Mouse (Mus musculus): ENCODE data around the gene Appl2. TPM values are rescaled to one million over a fixed set of nuclear protein-coding genes. Genes with fewer than 3 reads are reported as not detected.

Gene Appl2
- polyA plus RNA-seq, 1 experiment: 11.6 TPM

DNA sequence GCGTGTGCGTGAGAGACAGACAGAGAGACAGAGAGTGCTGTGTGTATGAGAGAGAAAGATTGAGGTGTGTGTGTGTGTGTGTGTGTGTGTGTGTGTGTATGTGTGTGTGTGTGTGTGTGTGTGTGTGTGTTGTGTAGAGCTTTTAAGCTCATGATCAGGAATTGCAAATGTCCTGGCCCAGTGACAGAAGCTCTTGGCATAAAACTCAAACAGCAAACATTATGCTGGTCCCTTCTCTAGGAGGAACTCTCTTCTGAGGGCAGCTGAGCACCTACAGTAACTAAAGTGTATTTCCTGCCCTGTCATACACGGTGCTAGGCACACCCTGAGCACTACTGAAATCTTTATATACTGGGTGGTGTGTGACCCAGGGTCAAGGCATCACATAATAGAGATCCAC, 6.9 kb downstream of the Appl2 start:
- H3ac ChIP-seq (ENCODE audit: control insufficient read depth, insufficient read length): no peak overlapping the region
- no peak overlapping the region for H3K4me2 ChIP-seq (ENCODE audit: low read depth)
- no peak overlapping the region for H3K4me3 ChIP-seq
- TF ChIP-seq CEBPB (IDR thresholded peaks at IDR 0.05; ENCODE audit: insufficient read depth, poor library complexity, severe bottlenecking) (no peak), USF1 (IDR thresholded peaks at IDR 0.05; ENCODE audit: low read depth) (no peak), TCF12 (IDR thresholded peaks at IDR 0.05; ENCODE audit: insufficient read depth, poor library complexity, severe bottlenecking) (no peak), REST (IDR thresholded peaks at IDR 0.05; ENCODE audit: insufficient read depth, insufficient read length) (no peak), MYOD1 (IDR thresholded peaks at IDR 0.05; ENCODE audit: control insufficient read depth in 1 of 3, insufficient read length in 2 of 3, low read depth in 2 of 3) (no peak), MAX (IDR thresholded peaks at IDR 0.05; ENCODE audit: low read depth) (no peak), POLR2AphosphoS2 (IDR thresholded peaks at IDR 0.05; ENCODE audit: insufficient read length, low read depth) (no peak), E2F4 (IDR thresholded peaks at IDR 0.05; ENCODE audit: insufficient read depth) (no peak)
- H3K79me2 ChIP-seq (ENCODE audit: control insufficient read depth, insufficient read depth): no peaks in the 10 kb centered on the region
- no peaks in the 10 kb centered on the region for H3K36me3 ChIP-seq (ENCODE audit: control insufficient read depth, insufficient read depth)
- H3K27me3 ChIP-seq (ENCODE audit: control insufficient read depth, insufficient read depth, insufficient read length): no peaks in the 10 kb centered on the region

DNA sequence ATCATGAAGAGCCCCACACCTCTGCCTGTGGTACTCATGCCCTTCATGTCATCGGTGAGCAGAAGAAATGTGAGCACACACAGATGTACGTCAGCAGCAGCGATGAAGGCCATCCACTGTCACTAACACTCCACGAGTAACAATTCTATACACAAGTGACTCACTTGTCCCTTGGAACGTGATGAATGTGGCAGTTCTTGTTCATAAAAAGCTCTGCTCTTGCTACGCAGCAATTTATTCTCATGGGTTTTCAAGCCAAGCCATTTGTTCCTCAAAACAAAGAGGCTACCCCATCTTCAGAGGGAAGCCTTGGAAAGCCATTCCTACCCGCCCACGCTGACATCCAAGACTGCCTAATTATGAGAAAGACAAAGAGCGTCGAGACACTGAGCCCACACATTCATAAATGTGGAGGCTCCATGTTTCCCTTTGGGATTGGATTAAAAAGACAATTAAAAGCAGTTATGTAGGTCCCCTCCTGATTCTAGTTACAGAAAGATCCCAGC, 8.6 kb downstream of the Appl2 start:
- no peak overlapping the region for H3K4me2 ChIP-seq (ENCODE audit: low read depth)
- no peak overlapping the region for H3ac ChIP-seq (ENCODE audit: control insufficient read depth, insufficient read length)
- no peaks in the 10 kb centered on the region for H3K27me3 ChIP-seq (ENCODE audit: control insufficient read depth, insufficient read depth, insufficient read length)
- no peak overlapping the region for H3K4me3 ChIP-seq
- H3K36me3 ChIP-seq (ENCODE audit: control insufficient read depth, insufficient read depth): no peaks in the 10 kb centered on the region
- no peak for TF ChIP-seq MAX (IDR thresholded peaks at IDR 0.05; ENCODE audit: low read depth)
- no peak for TF ChIP-seq SRF (IDR thresholded peaks at IDR 0.05; ENCODE audit: control insufficient read depth, insufficient read length, low read depth)
- TF ChIP-seq TCF3 (IDR thresholded peaks at IDR 0.05; ENCODE audit: insufficient read length, low read depth): no peak
- no peak for TF ChIP-seq REST (IDR thresholded peaks at IDR 0.05; ENCODE audit: insufficient read depth, insufficient read length)
- no peaks in the 10 kb centered on the region for H3K79me2 ChIP-seq (ENCODE audit: control insufficient read depth, insufficient read depth)

DNA sequence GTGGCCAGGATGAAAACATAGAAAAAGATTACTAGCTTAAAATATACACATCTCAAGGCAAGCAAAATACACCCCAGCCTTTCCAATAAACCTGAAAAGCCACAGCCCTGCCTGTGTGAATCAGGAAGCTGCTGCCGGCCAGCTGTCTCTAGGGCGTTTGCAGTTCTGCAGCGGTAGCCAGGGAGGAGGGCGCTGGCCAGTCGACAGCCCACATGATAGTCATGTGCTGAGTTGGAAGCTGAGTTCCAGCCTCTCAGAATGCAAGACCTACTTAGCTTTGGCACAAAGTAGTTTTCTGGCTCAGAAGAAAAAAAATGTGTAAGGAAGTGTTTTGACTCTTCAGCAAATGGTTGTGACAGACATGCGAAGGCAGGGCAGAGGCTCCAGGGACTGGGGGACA, 11.2 kb downstream of the Appl2 start:
- peak; percentile 56 to 84 (median 69) for TF ChIP-seq MYOD1 (IDR thresholded peaks at IDR 0.05; ENCODE audit: control insufficient read depth in 1 of 3, insufficient read length in 2 of 3, low read depth in 2 of 3)
- TF ChIP-seq REST (IDR thresholded peaks at IDR 0.05; ENCODE audit: insufficient read depth, insufficient read length): no peak
- TF ChIP-seq MAX (IDR thresholded peaks at IDR 0.05; ENCODE audit: low read depth): no peak
- peak; percentile 37 for TF ChIP-seq TCF12 (IDR thresholded peaks at IDR 0.05; ENCODE audit: insufficient read depth, poor library complexity, severe bottlenecking)
- TF ChIP-seq MYOG (IDR thresholded peaks at IDR 0.05; ENCODE audit: control insufficient read depth in 1 of 3, insufficient read depth in 1 of 3, insufficient read length in 2 of 3, low read depth in 2 of 3): peak; percentile 43 to 92 (median 69)
- no peak for TF ChIP-seq CEBPB (IDR thresholded peaks at IDR 0.05; ENCODE audit: insufficient read depth, poor library complexity, severe bottlenecking)
- TF ChIP-seq USF1 (IDR thresholded peaks at IDR 0.05; ENCODE audit: low read depth): peak; percentile 81
- H3K79me2 ChIP-seq (ENCODE audit: control insufficient read depth, insufficient read depth): no peaks in the 10 kb centered on the region
- H3K36me3 ChIP-seq (ENCODE audit: control insufficient read depth, insufficient read depth): no peaks in the 10 kb centered on the region
- peak overlapping the region; percentile 44 for H3K4me2 ChIP-seq (ENCODE audit: low read depth)
- H3ac ChIP-seq (ENCODE audit: control insufficient read depth, insufficient read length): no peak overlapping the region
- H3K4me3 ChIP-seq: no peak overlapping the region
- H3K27me3 ChIP-seq (ENCODE audit: control insufficient read depth, insufficient read depth, insufficient read length): no peaks in the 10 kb centered on the region

DNA sequence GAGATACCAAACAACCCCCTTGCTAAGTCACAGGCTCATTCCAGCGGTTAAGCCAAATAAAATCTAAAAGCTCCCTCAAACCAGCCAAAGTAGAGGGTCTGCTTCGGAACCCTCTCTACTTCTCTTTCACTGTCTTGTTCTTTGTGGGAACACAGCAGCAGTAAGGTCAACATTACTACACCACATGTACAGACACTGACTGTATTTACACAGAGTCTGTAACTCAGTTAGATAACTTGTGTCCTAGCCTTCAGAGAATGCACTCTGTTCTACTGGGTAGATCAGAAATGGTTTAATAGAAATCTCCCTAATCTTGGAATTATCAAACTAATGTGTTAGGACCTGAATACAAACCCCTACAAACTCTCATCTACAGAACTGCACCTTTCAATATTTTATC, 12.3 kb downstream of the Appl2 start:
- TF ChIP-seq USF1 (IDR thresholded peaks at IDR 0.05; ENCODE audit: low read depth) (no peak), POLR2AphosphoS2 (IDR thresholded peaks at IDR 0.05; ENCODE audit: insufficient read length, low read depth) (no peak), POLR2A (IDR thresholded peaks at IDR 0.05; ENCODE audit: insufficient read length, low read depth) (no peak), CEBPB (IDR thresholded peaks at IDR 0.05; ENCODE audit: insufficient read depth, poor library complexity, severe bottlenecking) (no peak), REST (IDR thresholded peaks at IDR 0.05; ENCODE audit: insufficient read depth, insufficient read length) (no peak), MYOD1 (IDR thresholded peaks at IDR 0.05; ENCODE audit: control insufficient read depth in 1 of 3, insufficient read length in 2 of 3, low read depth in 2 of 3) (no peak), E2F4 (IDR thresholded peaks at IDR 0.05; ENCODE audit: insufficient read depth) (no peak), SRF (IDR thresholded peaks at IDR 0.05; ENCODE audit: control insufficient read depth, insufficient read length, low read depth) (no peak), TCF12 (IDR thresholded peaks at IDR 0.05; ENCODE audit: insufficient read depth, poor library complexity, severe bottlenecking) (no peak), TCF3 (IDR thresholded peaks at IDR 0.05; ENCODE audit: insufficient read length, low read depth) (no peak), MYOG (IDR thresholded peaks at IDR 0.05; ENCODE audit: control insufficient read depth in 1 of 3, insufficient read depth in 1 of 3, insufficient read length in 2 of 3, low read depth in 2 of 3) (no peak), MAX (IDR thresholded peaks at IDR 0.05; ENCODE audit: low read depth) (no peak)
- Histone ChIP-seq H3K27me3 (ENCODE audit: control insufficient read depth, insufficient read depth, insufficient read length) (no peaks in the 10 kb centered on the region), H3K79me2 (ENCODE audit: control insufficient read depth, insufficient read depth) (no peaks in the 10 kb centered on the region), H3K4me3 (no peak overlapping the region), H3ac (ENCODE audit: control insufficient read depth, insufficient read length) (no peak overlapping the region), H3K36me3 (ENCODE audit: control insufficient read depth, insufficient read depth) (no peaks in the 10 kb centered on the region), H3K4me2 (ENCODE audit: low read depth) (no peak overlapping the region)

DNA sequence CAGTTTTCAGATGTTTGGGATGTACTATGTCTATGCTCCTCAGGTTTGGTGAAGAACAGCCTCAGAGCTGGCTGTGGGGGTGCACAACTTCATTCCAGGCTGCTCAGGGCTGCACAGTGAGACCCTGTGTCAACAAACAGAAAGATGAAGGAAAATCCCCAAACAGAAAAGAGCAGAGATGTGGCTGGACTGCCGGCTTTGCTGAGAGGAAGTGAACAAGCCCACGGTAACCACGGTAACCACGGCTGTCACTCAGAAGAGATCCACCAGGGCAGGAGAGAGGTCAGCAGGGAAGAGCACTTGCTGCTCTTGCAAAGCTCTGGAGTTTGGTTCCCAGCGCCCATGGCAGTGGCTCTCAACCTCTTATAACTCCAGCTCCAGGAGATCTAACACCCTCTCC, 14.1 kb downstream of the Appl2 start:
- H3K4me2 ChIP-seq (ENCODE audit: low read depth): no peak overlapping the region

More for the DNA sequence above, 14.1 kb downstream of the Appl2 start:
- Histone ChIP-seq H3K79me2 (ENCODE audit: control insufficient read depth, insufficient read depth) (no peaks in the 10 kb centered on the region), H3K36me3 (ENCODE audit: control insufficient read depth, insufficient read depth) (no peaks in the 10 kb centered on the region), H3ac (ENCODE audit: control insufficient read depth, insufficient read length) (no peak overlapping the region), H3K27me3 (ENCODE audit: control insufficient read depth, insufficient read depth, insufficient read length) (no peaks in the 10 kb centered on the region), H3K4me3 (no peak overlapping the region)
- TF ChIP-seq E2F4 (IDR thresholded peaks at IDR 0.05; ENCODE audit: insufficient read depth): no peak
- no peak for TF ChIP-seq POLR2A (IDR thresholded peaks at IDR 0.05; ENCODE audit: insufficient read length, low read depth)
- no peak for TF ChIP-seq CEBPB (IDR thresholded peaks at IDR 0.05; ENCODE audit: insufficient read depth, poor library complexity, severe bottlenecking)
- TF ChIP-seq MYOD1 (IDR thresholded peaks at IDR 0.05; ENCODE audit: control insufficient read depth in 1 of 3, insufficient read length in 2 of 3, low read depth in 2 of 3): no peak
- no peak for TF ChIP-seq SRF (IDR thresholded peaks at IDR 0.05; ENCODE audit: control insufficient read depth, insufficient read length, low read depth)
- TF ChIP-seq POLR2AphosphoS2 (IDR thresholded peaks at IDR 0.05; ENCODE audit: insufficient read length, low read depth): no peak
- no peak for TF ChIP-seq TCF12 (IDR thresholded peaks at IDR 0.05; ENCODE audit: insufficient read depth, poor library complexity, severe bottlenecking)
- no peak for TF ChIP-seq USF1 (IDR thresholded peaks at IDR 0.05; ENCODE audit: low read depth)
- no peak for TF ChIP-seq MYOG (IDR thresholded peaks at IDR 0.05; ENCODE audit: control insufficient read depth in 1 of 3, insufficient read depth in 1 of 3, insufficient read length in 2 of 3, low read depth in 2 of 3)
- no peak for TF ChIP-seq TCF3 (IDR thresholded peaks at IDR 0.05; ENCODE audit: insufficient read length, low read depth)
- no peak for TF ChIP-seq MAX (IDR thresholded peaks at IDR 0.05; ENCODE audit: low read depth)
- TF ChIP-seq REST (IDR thresholded peaks at IDR 0.05; ENCODE audit: insufficient read depth, insufficient read length): no peak
